Mouse (Mus musculus): ENCODE data around the gene Hif1an.

DNA sequence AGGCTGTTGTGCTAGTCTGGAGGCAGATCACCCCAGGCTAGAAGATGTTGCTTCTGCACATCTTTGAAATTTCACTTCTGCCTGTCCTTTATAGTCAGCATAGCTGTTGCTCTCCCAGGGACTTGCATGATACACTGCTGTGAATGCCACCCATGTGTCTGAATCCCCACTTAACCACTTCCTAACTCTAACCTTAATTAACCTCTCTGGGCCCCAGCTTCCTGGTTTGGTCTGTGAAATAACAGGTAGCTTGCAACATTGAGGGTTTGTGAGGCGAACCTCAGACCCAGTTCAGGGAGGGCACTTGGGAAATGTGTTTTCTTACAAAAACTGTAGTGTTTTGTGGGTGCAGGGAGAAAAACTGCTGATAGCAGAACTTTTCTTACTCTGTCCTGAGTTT lies 15.4 kb downstream of the Hif1an start:
- TF ChIP-seq CTCF (IDR thresholded peaks at IDR 0.05; ENCODE audit: low read depth, low read length) = no peak
- TF ChIP-seq TAL1 (conservative IDR thresholded peaks at IDR 0.05; ENCODE audit: low read depth, low read length) = no peak
